Mouse (Mus musculus) embryonic fibroblast, embryonic 13.5 days (primary cell): ENCODE measurements around the gene Actl6b. TPM values are rescaled to one million over a fixed set of nuclear protein-coding genes. Genes with fewer than 3 reads are reported as not detected.

Experiments
- H3K27ac ChIP-seq: 2 replicates; pipeline ENCODE4 v1.5.1; 2012; ENCODE audit warnings: low read length, control low read depth, inconsistent platforms; ENCODE audit not compliant: insufficient read depth
- H3K4me1 ChIP-seq: 2 replicates; pipeline ENCODE4 v1.6.1; 2011; ENCODE audit warnings: low read length; ENCODE audit not compliant: control insufficient read depth, insufficient read depth
- H3K4me3 ChIP-seq: 2 replicates; pipeline ENCODE4 v1.5.1; 2011; ENCODE audit warnings: mild to moderate bottlenecking, control low read depth, low read length; ENCODE audit not compliant: insufficient read depth
- CTCF ChIP-seq: IDR thresholded peaks from 2 replicates; pipeline ENCODE4 v1.5.1; 2011; ENCODE audit warnings: mild to moderate bottlenecking, control low read depth, low read length, moderate library complexity, borderline replicate concordance; ENCODE audit not compliant: insufficient read depth
- POLR2A ChIP-seq: IDR thresholded peaks from 2 replicates; pipeline ENCODE4 v1.6.1; 2011; ENCODE audit warnings: low read depth, mild to moderate bottlenecking, control low read depth, low read length, moderate library complexity
- polyA plus RNA-seq: library from polyadenylated mRNA; stranded (reverse); fragments of >200 nt; gene quantifications from 2 replicates; pipeline ENCODE4 v1.2.4, GENCODE M21; 2011; ENCODE audit warnings: low read depth; ENCODE audit not compliant: missing spikeins, insufficient read length

Actl6b gene
- not detected in 2 replicates for polyA plus RNA-seq

- no peaks in the 10 kb centered on the region; the same call in 1 of the 2 replicates for H3K4me1 ChIP-seq
- no peak for TF ChIP-seq CTCF
- no peak within 1 kb of the TSS for H3K4me3 ChIP-seq
- no peak within 1 kb of the TSS for H3K27ac ChIP-seq
These were observed at the start of gene Actl6b for GRCm38 (mm10) chr5:137553411-137553837. TSS of gene Actl6b (plus strand) at chr5:137553517.

- Histone ChIP-seq H3K27ac (no peak overlapping the region), H3K4me3 (no peak overlapping the region), H3K4me1 (peaks cover 4% of the 10 kb centered on the region; the same call in 1 of the 2 replicates)
- TF ChIP-seq POLR2A (no peak), CTCF (peak; percentile 7; the same call in 1 of the 2 replicates)
These were observed 49.3 kb upstream of the Actl6b start for GRCm38 (mm10) chr5:137504041-137504440.

GRCm38 (mm10) chr5:137510014-137510501 is 43.3 kb upstream of the Actl6b start:
- Histone ChIP-seq H3K4me1 (peaks cover 4% of the 10 kb centered on the region; the same call in 1 of the 2 replicates), H3K4me3 (peak overlapping the region; percentile 46), H3K27ac (no peak overlapping the region)
- TF ChIP-seq CTCF, result no peak
- TF ChIP-seq POLR2A, result peak; percentile 40; the same call in 1 of the 2 replicates

- Histone ChIP-seq H3K4me3 (peak overlapping the region; percentile 73), H3K4me1 (peaks cover 4% of the 10 kb centered on the region; the same call in 1 of the 2 replicates), H3K27ac (no peak overlapping the region)
- no peak for TF ChIP-seq CTCF
- TF ChIP-seq POLR2A, result no peak
These were observed 42.5 kb upstream of the Actl6b start for GRCm38 (mm10) chr5:137510573-137511390.

GRCm38 (mm10) chr5:137511706-137512105 is 41.6 kb upstream of the Actl6b start:
- Histone ChIP-seq H3K27ac (no peak overlapping the region), H3K4me3 (peak overlapping the region; percentile 73), H3K4me1 (peaks cover 4% of the 10 kb centered on the region; the same call in 1 of the 2 replicates)
- no peak for TF ChIP-seq POLR2A
- no peak for TF ChIP-seq CTCF

GRCm38 (mm10) chr5:137512847-137513794 is 40.2 kb upstream of the Actl6b start:
- Histone ChIP-seq H3K27ac (no peak overlapping the region), H3K4me3 (no peak overlapping the region)

GRCm38 (mm10) chr5:137513951-137514721 is 39.2 kb upstream of the Actl6b start:
- TF ChIP-seq CTCF (no peak), POLR2A (no peak)

More at GRCm38 (mm10) chr5:137512847-137513794, 40.2 kb upstream of the Actl6b start:
- TF ChIP-seq CTCF, result peak; percentile 61; the same call in 1 of the 2 replicates
- no peak for TF ChIP-seq POLR2A
- peaks cover 4% of the 10 kb centered on the region; the same call in 1 of the 2 replicates for H3K4me1 ChIP-seq

GRCm38 (mm10) chr5:137514811-137515210 is 38.5 kb upstream of the Actl6b start:
- no peak for TF ChIP-seq POLR2A
- no peak for TF ChIP-seq CTCF
- no peak overlapping the region for H3K27ac ChIP-seq
- H3K4me3 ChIP-seq, result no peak overlapping the region
- H3K4me1 ChIP-seq, result peaks cover 4% of the 10 kb centered on the region; the same call in 1 of the 2 replicates

More at GRCm38 (mm10) chr5:137513951-137514721, 39.2 kb upstream of the Actl6b start:
- Histone ChIP-seq H3K27ac (no peak overlapping the region), H3K4me3 (no peak overlapping the region), H3K4me1 (peaks cover 4% of the 10 kb centered on the region; the same call in 1 of the 2 replicates)

GRCm38 (mm10) chr5:137518436-137518835 is 34.9 kb upstream of the Actl6b start, which contains the start of gene Gigyf1:
TSS of gene Gigyf1 (plus strand) at chr5:137518548.
- no peaks in the 10 kb centered on the region for H3K4me1 ChIP-seq
- TF ChIP-seq CTCF, result peak; percentile 42; the same call in 1 of the 2 replicates
- TF ChIP-seq POLR2A, result no peak
- H3K27ac ChIP-seq, result no peak within 1 kb of the TSS
- H3K4me3 ChIP-seq, result no peak within 1 kb of the TSS
